Mouse (Mus musculus) retina, postnatal 7 days (tissue): ENCODE measurements at regions not wholly inside any gene's neighbourhood (a gene's known extent, or its start where the extent isn't known, plus 50 kb on each side); places are given as distances from the start of the nearest gene placed in this dataset.

Experiments
- DNase-seq: peaks from one replicate; pipeline ENCODE4 v3.0.0-alpha.2; 2012; ENCODE audit warnings: low read depth, low spot score

DNA sequence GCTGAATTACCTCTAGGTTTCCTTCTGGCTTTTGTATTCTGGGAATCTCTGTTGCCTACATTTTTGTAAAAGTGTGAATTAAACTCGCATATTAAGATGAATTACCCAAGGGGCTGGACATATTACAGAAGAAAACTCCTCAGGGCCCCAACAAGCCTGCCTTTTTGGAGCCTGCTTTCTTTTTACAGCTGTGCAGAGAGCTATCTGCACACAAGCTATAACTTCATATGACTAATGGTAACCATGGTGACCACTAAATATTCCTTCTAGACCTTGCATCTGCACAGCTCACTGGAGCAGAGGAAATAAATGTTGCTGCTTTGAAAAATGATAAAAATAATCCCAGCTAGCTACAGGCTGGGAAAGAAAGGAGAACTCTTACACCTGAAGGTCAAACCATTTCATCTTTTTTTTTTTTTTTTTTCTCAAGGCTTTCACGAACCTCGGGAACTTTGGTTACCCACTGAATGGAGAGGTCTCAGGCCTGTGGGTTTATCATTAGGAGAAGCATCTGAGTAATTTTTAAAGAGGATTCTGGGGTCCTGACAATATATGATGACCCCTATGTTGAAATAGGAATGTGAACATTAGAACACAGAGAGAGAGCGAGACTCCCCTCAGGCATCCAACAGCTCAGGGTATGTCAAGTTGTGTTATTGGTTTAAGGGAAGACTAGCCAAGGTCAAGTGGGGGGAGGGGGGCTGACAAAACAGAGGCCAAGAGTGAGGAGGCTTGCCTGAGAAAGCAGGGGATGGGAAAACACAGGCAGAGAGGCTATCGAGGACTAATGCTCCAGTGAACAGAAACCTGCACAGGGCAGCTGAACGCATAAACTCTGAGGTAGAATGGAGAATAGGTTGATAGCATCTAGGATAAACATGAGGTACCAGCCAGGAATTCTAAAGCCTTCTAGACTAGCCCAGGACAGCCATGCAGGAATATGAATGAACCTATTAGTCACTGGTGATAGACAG lies 188.4 kb downstream of the Phlda1 start:
- DNase-seq, result no peak

DNA sequence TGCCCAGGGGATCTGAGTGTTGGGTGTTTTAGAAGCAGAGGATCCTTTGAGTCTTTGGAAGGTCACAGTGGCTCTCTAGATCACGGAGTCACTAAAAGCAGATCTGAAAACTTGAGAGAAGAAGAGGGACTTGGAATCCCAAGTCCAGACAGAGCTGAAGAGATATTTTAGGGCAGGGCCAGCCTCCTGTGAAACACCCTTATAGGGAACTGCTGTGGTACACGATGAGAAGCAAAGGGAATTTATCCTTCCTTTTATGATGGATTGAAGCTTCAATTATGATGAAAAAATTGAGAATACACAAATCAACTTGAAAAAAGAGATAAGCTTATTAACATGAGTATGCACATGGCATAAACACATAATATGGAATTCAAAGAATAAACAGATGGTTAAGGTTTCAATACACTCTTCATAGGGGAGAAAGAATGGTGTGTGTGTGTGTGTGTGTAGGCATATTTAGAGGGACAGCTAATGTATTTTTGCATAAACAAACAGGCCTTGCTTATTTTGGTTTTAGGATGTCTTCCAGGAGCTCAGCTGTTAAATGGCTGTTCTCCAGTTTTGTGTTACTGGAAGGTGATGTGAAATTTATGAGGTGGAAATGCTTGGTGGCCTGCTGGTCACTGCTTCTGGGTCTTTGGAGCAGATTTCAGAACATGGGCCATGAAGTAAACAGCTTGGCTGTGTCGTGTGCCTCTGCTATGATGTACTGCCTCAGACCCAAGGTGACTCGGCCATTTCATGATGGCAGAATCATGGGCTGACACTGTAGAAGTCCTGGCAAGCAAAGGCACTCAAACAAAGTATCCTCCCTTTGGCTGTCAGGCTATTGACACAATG lies 190.1 kb downstream of the Phlda1 start:
- no peak for DNase-seq

DNA sequence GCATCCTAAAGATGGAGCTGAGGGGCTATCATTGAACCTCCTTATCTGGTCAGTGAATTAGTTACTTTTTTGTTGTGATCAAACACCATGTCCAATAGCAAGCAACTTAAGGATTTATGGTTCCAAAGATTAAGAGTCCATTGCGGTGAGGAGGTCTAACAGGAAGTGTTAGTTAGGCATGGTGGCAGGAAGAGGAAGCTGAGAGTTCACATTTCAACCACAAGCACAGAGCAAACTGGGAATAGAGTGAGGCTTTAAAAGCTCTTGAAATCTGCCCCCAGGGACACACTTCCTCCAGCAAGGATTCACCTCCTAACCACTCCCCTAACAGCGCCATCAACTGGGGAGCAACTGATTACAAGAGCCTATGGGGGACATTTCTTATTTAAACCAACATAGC lies 190.9 kb downstream of the Phlda1 start:
- no peak for DNase-seq

DNA sequence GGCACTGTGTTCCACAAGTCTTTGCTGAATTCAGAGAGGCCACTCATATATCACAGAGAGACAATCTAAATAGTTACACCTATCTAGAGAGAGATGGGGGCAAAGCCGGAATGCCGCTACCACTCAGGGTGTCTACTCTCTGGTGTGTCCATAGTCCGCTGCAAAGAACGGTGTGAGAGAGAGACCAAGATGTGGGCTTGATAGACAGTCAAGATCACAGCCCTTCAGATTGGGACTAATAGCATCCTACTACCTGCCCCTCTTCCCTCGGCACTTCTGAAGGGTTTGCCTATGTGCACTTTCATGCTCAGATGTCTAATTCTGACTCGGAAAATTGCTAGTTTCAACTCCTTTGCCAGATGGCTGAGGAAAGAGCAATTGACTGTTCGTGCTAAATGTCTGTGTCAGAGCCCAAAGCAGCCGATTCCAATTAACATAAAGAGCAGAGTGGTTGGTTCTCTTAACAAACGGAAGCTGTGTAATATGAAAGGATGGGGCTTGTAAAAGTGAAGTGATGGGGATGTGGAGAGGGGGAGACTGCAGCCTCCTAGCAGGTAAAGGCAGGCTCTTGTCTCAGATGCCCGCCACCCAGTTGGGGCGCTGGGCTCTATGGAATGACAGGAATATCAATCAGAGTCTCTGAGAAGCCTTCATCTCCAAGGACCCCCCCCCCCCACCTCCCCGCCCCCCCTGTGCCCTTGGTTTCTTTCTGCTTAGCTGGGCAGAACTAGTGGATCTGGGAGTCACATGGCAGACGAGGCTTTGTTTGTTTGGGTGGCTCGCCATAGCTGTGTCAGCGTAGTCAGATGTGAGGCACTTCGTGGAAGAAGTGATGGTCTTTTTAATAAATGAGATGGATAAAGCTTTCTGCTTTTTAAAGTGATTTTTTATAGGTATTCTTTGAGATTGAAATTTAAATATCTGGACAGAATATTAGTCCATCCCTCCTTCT lies 193.7 kb downstream of the Phlda1 start:
- no peak for DNase-seq

- no peak for DNase-seq
Measured at GRCm38 (mm10) chr10:111700570-111700969, 194.5 kb downstream of the Phlda1 start.

DNA sequence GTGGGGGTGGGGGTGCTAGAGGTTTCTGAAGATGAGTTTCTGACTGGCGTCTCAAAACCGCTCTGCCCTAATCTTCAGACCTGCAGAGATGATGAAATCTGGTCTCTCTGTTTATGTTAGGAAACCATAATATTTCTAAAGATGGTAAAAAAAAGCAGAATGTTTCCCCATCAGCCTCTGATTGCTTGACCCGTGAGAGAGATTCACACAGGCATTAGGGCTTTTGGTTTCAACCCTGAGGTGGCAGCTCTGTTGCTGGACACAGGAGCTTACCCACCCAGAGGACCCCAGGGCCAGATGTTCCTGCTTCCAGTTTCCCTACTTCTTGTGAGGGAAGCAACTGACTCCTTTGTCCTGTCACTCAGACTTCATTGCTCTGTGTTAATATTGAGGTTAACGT lies 195.1 kb downstream of the Phlda1 start:
- DNase-seq, result no peak

GRCm38 (mm10) chr10:111702435-111702834 lies 196.3 kb downstream of the Phlda1 start:
- no peak for DNase-seq

GRCm38 (mm10) chr10:111703447-111703846 lies 197.4 kb downstream of the Phlda1 start:
- DNase-seq, result no peak

DNA sequence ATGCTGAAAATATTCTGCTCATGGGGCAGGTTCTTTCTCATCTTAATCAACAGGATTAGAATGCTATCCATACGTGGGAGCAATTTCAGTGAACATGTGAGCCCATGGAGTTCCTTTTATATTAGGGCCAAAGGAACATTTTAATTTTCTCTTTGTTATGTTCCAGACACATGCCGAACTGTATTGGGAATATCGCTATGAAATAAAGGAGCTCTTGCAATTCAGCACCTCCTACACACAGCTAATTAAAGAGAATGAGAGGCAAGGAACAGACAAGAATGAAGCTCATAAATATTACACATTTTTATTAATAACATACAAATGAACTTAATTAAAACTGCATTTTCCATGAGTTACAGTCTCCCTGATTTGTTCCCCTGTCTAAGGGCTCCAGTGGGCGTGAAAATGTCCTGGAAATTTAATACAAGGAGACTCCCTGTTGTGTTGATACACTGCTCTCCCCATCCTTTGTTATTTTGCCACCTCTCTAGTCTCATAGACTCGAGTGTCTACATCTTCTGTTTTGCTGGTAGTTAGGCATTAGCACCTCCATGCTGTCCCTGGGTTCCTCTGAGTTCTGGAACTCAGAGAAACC lies 205.5 kb downstream of the Phlda1 start:
- DNase-seq, result no peak

DNA sequence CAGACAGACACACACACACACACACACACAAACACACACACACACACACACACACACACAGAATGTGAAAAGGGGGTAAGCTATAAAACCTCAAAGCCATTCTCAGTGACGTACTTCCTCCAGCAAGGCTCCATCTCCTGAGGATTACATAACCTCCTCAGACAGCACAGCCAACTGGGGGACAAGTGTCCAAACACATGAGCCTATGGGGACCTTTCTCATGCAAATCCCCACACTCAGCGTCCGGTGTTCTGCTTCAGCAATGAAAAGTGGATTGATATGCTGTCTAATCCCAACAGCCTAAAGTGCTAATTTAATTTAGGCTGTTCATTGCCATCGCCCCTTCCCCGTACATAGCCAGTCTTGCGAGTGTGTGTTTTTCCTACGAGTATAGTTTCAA lies 206.9 kb downstream of the Phlda1 start:
- no peak for DNase-seq

- DNase-seq, result no peak
Measured at GRCm38 (mm10) chr10:111713676-111714075, 207.6 kb downstream of the Phlda1 start.

- no peak for DNase-seq
Measured at GRCm38 (mm10) chr10:111715172-111715571, 209.1 kb downstream of the Phlda1 start.

GRCm38 (mm10) chr10:111719632-111720031 lies 213.5 kb downstream of the Phlda1 start:
- no peak for DNase-seq

DNA sequence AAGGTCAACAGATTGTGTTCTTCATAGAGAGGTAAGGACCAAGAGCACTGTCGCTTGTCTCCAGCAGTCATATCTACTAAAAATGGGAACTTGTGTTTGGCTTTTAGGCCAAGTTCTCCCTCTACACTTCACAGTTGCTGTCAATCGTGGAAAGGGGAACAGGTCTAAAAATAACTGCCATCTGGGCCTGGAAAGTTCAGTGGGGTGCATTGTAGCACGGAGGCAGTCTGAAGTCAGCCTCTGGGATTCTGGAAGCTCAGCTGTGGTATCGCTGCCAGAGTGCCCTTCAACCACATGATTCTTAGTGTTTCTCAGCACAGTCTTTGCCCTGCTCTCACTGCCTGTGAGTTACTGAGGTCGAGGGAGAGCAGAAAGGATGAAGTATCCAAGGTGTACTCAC lies 215.0 kb downstream of the Phlda1 start:
- no peak for DNase-seq

DNA sequence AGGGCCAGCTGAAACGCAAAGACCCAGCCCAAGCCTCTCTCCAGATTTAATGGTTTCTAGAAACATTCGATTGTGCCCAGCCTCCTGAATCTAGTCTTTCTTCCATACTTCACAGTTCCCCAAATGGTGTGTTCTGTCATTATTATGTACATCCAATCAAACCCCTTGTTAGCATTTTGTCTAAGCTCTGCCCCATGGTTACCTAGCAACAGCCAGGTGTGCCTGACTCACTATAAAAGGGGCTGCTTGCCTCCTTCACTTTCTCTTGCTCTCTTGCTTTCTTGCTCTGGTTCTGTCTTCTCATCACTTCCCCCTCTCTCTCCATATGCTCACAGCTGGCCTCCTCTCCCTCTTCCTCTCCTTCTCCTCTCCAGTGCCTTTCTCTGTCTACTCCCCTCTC lies 217.8 kb downstream of the Phlda1 start:
- no peak for DNase-seq

DNA sequence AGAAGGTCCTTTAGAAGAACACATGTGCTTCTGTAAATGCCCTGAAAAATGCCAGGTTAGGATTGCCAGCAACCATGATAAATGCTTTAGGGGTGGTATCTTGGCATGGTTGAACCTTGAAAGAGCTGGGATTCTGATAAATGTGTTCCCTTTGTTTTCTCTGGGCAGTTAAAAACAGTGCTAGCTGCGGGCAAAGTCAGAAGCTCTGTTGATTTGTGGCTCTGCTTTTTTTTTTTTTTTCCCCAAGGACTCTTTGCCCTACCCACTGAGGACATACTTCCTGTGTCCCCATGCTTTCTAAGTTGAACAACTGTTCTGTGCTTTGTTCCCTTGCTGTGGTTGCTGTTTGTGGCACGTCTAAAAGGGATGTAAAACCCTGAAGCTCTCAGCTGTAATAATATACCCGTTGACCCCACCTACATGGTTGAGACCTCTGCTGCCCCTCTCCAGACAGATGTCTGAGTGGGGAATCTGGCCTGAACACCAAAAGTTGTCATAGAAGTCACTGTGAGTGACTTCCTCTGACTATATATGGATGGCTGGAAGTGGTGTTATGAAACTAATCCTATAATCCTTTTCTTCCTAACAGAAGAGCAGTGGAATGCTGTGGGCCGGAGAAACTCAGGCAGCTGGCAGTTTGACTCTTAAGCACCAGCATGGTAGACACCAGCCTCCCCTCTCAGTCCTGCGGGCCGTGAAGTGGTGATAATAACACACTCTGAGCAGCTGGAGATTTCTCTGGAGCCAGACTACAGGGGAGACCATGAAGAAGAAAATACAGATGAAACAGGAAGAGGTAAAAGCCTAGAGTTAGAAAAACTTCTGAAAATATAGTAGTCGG lies 218.7 kb downstream of the Phlda1 start:
- no peak for DNase-seq

GRCm38 (mm10) chr10:111736026-111736425 lies 229.9 kb downstream of the Phlda1 start:
- DNase-seq, result no peak

DNA sequence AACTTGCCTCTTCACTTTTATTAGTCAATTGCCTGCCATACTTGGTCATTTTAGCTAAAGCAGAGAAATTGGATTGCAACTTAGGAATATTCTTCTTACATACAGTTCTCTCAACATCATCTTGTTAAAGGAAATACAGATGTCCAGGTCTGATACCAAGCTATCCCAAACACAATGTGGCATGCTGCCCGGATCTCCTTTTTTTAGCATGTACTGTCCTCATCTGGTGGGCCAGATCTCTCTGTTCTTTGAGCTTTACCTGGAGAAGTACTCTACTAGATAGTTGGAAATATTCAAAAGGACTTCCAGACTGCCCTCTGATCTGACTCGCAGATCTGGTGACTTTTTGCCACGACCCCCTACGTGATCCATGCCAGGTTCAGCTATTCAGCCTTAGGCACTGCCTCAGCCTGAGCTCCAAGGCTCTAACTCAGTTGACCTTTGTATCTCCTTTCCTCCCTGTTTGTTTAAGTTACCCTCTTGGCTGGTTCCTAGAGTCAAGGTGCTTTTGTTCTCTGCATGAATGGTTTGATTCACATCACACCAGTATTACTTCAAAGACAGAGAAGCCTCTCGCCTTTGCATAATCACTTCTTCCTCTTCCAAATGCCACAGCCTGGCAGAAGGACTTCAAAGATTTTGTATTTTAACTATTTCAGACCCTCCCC lies 232.9 kb upstream of the Krr1 start:
- no peak for DNase-seq

DNA sequence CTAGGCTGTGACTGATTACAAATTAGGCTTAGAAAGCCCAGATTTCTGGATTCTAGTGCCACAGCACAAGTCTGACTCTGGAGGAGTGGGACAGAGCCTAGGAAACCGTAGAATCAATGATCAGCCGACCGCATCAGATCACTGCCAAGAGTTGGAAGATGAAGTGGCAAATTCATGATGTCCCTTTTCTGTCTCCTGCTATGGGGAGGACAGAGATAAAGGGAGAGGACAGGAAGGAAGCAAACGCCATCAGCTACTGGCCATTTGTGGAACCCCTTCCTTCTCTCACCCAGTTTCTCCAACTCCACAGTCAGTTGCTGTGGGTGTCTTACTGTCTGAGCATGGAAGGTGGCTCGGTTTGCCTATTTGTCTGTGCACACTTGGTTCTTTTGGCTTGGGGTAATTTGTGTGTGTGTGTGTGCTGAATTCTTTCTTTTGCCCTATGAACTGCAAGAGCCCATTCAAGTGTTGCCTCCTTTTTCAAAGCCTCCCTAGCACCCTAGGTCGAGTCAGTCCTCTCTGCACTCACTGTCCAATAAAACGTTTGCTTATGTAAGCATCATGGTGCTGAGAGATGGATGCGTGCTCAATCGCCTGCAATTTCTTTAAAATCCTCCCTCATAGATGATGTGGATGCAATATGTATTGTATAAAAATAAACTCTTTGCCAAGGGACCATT lies 231.7 kb upstream of the Krr1 start:
- no peak for DNase-seq
